Mouse (Mus musculus): ENCODE results near the gene Olfr1128. TPM values are rescaled to one million over a fixed set of nuclear protein-coding genes. Genes with fewer than 3 reads are reported as not detected.

Olfr1128 gene
- polyA plus RNA-seq, 1 experiment from 2014 or later, result not detected

Other genes with a start within 250 kb of the Olfr1128 start
- not detected in 2 replicates for gene Olfr1118, start 238.0 kb downstream of the Olfr1128 start, polyA plus RNA-seq (2015; fragmentation: Nextera tagmentation; extraction: Ambion mirVana)
- not detected in 2 replicates for gene Olfr1120, start 190.7 kb downstream of the Olfr1128 start, polyA plus RNA-seq (2015; fragmentation: Nextera tagmentation; extraction: Ambion mirVana)
- not detected in 2 replicates for gene Olfr1121, start 175.6 kb downstream of the Olfr1128 start, polyA plus RNA-seq (2015; fragmentation: Nextera tagmentation; extraction: Ambion mirVana)
- gene Olfr1122, start 159.7 kb downstream of the Olfr1128 start, polyA plus RNA-seq (2015; fragmentation: Nextera tagmentation; extraction: Ambion mirVana), result not detected in 2 replicates
- not detected in 2 replicates for gene Olfr1123, start 128.9 kb downstream of the Olfr1128 start, polyA plus RNA-seq (2015; fragmentation: Nextera tagmentation; extraction: Ambion mirVana)
- gene Olfr1124, start 115.3 kb downstream of the Olfr1128 start, polyA plus RNA-seq (2015; fragmentation: Nextera tagmentation; extraction: Ambion mirVana), result 0.09 TPM in 1 of 2 replicates, not detected in the other
- not detected in 2 replicates for gene Olfr1126, start 91.6 kb downstream of the Olfr1128 start, polyA plus RNA-seq (2015; fragmentation: Nextera tagmentation; extraction: Ambion mirVana)
- gene Pramel7, start 48.4 kb downstream of the Olfr1128 start, polyA plus RNA-seq (2015; fragmentation: Nextera tagmentation; extraction: Ambion mirVana), result not detected in 2 replicates
- not detected in 2 replicates for gene Pramel6, start 39.0 kb downstream of the Olfr1128 start, polyA plus RNA-seq (2015; fragmentation: Nextera tagmentation; extraction: Ambion mirVana)
- not detected in 2 replicates for gene Olfr153, start 13.7 kb downstream of the Olfr1128 start, polyA plus RNA-seq (2015; fragmentation: Nextera tagmentation; extraction: Ambion mirVana)
- not detected in 2 replicates for gene Olfr1129, start 28.4 kb upstream of the Olfr1128 start, polyA plus RNA-seq (2015; fragmentation: Nextera tagmentation; extraction: Ambion mirVana)
- gene Olfr1130, start 60.7 kb upstream of the Olfr1128 start, polyA plus RNA-seq (2015; fragmentation: Nextera tagmentation; extraction: Ambion mirVana), result not detected in 2 replicates
- gene Olfr1131, start 81.6 kb upstream of the Olfr1128 start, polyA plus RNA-seq (2015; fragmentation: Nextera tagmentation; extraction: Ambion mirVana), result not detected in 2 replicates
- gene Olfr1132, start 92.0 kb upstream of the Olfr1128 start, polyA plus RNA-seq (2015; fragmentation: Nextera tagmentation; extraction: Ambion mirVana), result not detected in 2 replicates
- gene Olfr1133, start 101.8 kb upstream of the Olfr1128 start, polyA plus RNA-seq (2015; fragmentation: Nextera tagmentation; extraction: Ambion mirVana), result not detected in 2 replicates
- not detected in 2 replicates for gene Olfr1134, start 112.9 kb upstream of the Olfr1128 start, polyA plus RNA-seq (2015; fragmentation: Nextera tagmentation; extraction: Ambion mirVana)
- not detected in 2 replicates for gene Olfr1135, start 128.1 kb upstream of the Olfr1128 start, polyA plus RNA-seq (2015; fragmentation: Nextera tagmentation; extraction: Ambion mirVana)
- not detected in 2 replicates for gene Olfr1136, start 148.4 kb upstream of the Olfr1128 start, polyA plus RNA-seq (2015; fragmentation: Nextera tagmentation; extraction: Ambion mirVana)
- gene Olfr1137, start 167.6 kb upstream of the Olfr1128 start, polyA plus RNA-seq (2015; fragmentation: Nextera tagmentation; extraction: Ambion mirVana), result not detected in 2 replicates
- gene Olfr1138, start 194.4 kb upstream of the Olfr1128 start, polyA plus RNA-seq (2015; fragmentation: Nextera tagmentation; extraction: Ambion mirVana), result not detected in 2 replicates
- gene Olfr1140, start 198.2 kb upstream of the Olfr1128 start, polyA plus RNA-seq (2015; fragmentation: Nextera tagmentation; extraction: Ambion mirVana), result not detected in 2 replicates
- not detected in 2 replicates for gene Olfr1141, start 208.4 kb upstream of the Olfr1128 start, polyA plus RNA-seq (2015; fragmentation: Nextera tagmentation; extraction: Ambion mirVana)
- not detected in 2 replicates for gene Olfr152, start 233.9 kb upstream of the Olfr1128 start, polyA plus RNA-seq (2015; fragmentation: Nextera tagmentation; extraction: Ambion mirVana)